In the genomic region with DNA sequence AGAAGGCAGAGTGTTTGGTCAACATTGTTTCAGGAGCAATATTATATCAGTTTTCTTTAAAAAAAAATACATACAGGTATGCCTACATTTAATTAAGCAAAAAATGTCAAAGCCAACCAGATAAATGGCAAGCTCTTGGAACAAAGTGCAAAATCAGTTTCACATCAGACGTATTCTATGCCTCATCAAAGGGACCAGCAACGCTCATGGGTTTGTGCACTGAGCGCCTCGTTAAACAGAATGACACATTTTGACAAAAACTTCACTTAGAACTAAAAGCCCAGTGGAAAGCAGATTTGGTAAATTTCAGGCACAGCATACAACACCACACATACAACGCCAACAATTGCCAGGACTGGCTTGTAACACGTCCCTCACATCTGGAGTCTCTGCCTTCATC, we compare ENCODE assay signal across 14 mouse cellular contexts.
"Had no signal": no experiment of that assay in that cellular context is flagged by ENCODE, and none has a peak within 500 bp of the region (broad histone marks: within the 10 kb centered on the region; RNA-seq: fewer than 3 reads in every experiment).

No protein-coding gene starts in this region.

- H3K4me1 ChIP-seq: midbrain, embryonic 10.5 days; midbrain, embryonic 12.5 days; neural tube, embryonic 12.5 days had no signal

- H3K27me3 ChIP-seq: midbrain, embryonic 12.5 days; neural tube, embryonic 12.5 days had no signal

- H3K27ac ChIP-seq: liver, embryonic 14.5 days; midbrain, embryonic 10.5 days; midbrain, embryonic 12.5 days; neural tube, embryonic 12.5 days had no signal

- H3K9me3 ChIP-seq: midbrain, embryonic 10.5 days; midbrain, embryonic 12.5 days; neural tube, embryonic 12.5 days had no signal

- H3K4me3 ChIP-seq: midbrain, embryonic 10.5 days; midbrain, embryonic 12.5 days; myocyte; neural tube, embryonic 12.5 days had no signal

- ATAC-seq: midbrain, embryonic 16.5 days had no signal

- DNase-seq: lung, adult 18-20 months; lung, embryonic 14.5 days; lung, postnatal 10 days; midbrain, embryonic 14.5 days; right cerebral cortex, postnatal 14 days; spleen, adult 18-20 months; thymus, adult 18-20 months; thymus, postnatal 36 days had no signal
